Mouse (Mus musculus): ENCODE data around the gene Wnt2.

- TF ChIP-seq POLR2A (IDR thresholded peaks at IDR 0.05; ENCODE audit: extremely low read depth, insufficient read depth, low read length): no peak
- no peak for TF ChIP-seq CTCF (IDR thresholded peaks at IDR 0.05; ENCODE audit: extremely low read depth, insufficient read depth, low read length)
These were observed 83.1 kb downstream of the Wnt2 start for GRCm38 (mm10) chr6:17947130-17947831.

Data from cortical plate, adult 2 months (tissue).